Mouse (Mus musculus): ENCODE measurements at regions not wholly inside any gene's neighbourhood (a gene's known extent, or its start where the extent isn't known, plus 50 kb on each side); places are given as distances from the start of the nearest gene placed in this dataset.

DNA sequence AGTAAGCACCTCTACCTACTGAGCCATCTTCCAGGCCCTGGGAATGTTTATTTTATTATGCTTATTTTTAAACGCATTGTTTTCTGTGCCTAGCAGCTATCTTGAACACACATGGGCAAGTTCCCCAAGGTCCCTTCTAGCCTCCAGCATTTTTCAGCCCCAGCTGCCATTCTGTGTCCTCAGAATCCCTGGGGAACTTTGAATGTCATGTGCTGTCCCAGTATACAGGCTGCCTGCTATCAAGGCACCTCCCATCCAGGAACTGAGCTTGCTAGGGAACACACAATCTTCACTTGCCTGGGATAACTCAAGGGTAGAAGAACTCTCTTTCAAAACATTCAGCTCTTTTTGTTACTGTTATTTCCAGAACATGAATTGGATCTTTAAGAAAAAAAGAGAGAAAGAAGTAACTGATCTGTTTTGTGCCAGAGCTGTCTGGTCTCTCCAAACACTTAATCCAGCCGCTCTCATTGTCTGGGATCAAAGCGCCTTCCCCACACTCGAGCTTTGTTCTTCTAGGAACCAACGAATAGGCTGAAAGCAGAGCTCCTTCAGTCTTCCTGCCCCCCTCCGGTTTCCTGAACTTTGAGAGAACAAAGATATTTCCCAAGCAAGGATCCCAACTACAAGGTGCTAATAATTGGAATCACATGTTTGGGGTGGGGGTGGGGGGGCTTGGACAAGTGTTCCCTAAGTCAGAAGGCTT, 657.1 kb upstream of the Cdh11 start:
- DNase-seq, result no peak

DNA sequence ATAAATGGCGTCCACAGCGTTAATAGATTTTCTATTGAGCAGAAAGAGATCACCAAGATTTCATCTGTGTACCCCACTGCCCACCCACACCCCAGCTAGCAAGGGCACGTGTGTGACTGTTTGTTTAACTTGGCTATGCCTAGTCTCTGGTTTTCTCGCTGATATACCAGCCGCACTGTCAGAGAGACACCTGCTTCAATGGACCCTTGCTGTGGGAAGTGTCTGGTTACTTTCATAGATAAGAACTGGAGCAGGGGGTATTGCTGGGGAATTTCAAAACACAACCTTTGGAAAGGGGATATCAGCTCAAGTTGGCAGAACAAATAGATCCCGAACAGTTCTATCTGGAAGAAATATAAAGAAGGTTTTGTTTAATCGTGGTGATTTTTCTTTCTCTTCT, 656.8 kb upstream of the Cdh5 start:
- DNase-seq, result no peak

DNA sequence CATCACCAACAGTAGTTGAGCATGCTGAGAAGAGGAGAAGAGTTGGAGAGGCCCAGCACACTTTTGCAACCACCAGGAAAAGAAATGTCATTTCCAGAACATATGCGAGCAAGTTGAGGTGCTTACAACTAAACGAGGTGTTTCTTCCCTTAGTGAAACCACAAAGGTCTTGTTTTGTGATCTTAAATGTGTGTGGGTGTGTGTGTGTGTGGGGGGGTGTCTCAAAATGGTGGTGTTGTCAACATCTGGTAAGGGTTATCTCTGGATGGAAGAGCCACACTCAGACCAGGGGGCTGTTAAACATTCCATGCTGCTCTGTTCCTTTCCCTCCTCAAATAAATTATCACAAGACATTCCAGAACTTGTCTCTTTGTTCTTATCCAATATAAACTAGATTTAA, 656.0 kb upstream of the Cdh5 start:
- no peak for DNase-seq

DNA sequence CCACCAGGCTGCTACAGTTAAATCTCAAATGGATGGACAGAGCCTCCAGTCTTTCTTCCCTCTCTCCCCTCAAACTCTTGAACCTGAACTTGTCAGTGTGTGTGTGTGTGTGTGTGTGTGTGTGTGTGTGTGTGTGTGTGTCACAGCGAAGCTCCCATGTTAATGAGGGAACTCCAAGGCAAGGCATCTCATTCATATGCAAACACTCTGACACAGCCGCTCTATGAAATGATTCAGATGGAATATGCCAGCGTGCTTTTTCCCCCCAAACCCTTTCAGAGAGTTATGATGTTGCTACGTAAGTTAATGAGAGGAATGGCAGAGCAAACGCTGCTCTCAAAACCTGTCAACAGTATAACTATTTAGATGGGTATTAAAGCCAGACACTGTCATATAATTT, 653.5 kb upstream of the Cdh5 start:
- no peak for DNase-seq

DNA sequence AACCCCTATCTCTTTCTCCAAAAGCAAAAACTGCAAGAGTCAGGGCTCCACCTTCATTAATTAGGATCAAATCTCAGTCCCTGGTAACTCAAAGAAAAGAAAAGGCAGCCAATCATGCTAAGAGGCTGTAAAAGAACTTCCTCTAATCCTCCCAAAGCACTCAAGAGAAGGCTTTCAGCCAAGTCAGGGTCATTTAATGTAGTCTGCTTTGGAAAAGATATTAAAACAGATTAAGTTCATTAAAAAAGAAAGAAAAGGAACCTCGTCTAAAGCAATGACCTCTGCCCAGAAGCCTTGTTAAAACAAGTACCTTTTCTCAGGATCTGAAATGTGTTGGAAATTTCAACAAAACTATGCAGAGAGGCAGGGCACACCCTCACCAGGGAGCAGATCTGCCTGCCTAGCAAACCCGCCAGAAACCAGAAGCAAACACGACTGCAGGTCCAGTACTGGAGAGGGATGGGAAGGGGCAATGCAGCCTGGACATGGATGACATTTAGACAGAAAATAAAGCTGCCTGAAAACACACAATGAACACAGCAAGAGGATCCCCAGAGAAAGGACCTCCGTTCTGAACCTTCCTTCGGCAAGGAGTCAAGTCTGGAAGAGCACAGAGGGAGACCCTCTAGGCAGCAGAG, 649.9 kb upstream of the Cdh5 start:
- no peak for DNase-seq

DNA sequence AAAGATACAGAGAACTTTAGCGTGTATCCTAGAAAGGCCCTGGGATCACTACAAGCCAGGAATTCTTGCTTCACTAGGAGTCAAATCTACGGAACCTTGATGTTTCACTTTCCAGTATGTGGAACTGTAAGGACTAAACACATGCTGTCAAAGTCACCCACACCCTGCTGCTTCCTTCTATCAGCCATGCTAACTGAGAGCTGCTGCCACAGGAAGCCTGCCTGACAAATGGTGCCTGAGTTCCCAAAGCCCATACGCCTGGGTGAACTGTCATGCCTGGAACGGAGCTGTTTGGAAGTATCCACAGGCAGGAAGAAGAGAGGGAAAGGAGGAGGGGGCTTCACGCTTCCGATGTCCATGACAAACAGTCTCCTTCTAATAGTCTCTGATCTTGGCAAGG, 644.2 kb upstream of the Cdh5 start:
- no peak for DNase-seq

DNA sequence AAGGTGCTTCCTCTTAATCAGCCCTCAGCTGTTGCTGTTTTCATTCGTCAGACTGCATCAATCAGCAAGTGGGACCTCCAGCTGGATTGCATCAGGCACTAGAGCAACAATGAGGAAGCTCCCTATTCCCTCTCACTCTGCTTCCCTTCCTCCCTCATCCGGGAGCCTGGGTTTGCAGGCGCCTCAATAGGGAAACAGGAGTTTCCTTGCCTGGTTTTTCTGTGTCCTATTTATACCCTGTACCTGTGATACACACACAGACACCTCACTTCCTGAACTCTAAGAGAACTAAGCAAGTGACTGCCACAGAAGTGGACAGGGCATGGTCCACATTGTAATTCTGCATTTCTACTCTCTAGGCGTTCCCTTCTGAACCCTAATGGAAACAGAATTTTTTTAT, 637.9 kb upstream of the Cdh5 start:
- DNase-seq, result no peak

DNA sequence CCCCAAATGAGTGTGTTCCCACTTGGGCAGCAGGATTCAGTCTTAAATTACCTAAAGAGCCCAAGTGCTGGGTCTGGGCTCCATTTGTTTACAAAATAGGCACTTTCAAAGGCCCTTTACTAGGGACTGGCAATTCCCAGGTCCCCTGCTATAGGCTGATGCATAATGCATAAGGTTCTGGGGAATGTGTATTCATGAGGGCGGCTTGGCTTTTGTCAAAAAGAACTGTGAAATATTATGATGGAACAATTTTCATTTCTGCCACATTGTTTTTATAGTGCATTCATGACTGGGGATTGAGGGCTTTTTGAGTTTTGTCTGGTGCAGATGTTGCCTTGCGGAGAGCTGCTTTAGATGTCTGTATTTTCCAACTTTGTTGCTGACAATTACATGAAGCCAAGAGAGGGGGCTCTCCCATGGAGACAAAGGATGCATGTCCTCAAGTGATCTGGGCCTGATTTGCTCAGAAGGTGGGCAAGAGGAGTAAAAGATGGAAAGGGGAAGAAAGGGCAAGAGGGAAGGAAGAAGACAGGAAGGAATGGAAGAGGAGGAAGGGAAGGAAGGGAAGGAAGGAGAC, 636.6 kb upstream of the Cdh5 start:
- no peak for DNase-seq

DNA sequence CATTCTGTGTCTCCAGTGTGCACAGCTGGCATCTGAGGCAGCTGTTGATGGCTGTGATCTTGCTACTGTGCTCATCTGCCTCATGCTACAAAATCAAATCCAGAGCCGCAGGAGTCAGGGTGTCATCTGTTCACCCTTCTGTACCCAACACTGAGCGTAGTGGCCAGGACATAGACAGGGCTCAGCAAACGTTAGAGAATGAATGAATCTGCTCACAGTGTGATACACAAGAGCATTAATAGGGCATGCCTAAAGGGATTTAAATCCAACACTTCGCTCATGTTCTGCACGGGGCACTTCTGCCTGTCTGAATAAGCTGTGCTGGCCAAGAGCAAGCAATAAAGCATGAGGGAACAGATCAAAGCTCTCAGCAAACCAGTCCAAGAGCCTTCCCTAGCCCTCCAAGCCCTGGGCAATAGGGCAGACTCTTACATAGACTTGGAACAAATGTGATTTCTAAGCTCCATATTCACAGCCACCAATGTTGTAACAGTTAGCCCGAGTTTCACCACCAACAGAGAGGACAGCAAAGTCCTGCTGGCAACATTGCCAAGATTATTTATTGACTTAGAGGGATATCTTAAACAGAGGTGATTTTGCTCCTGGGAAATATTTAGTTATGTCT, 633.8 kb upstream of the Cdh5 start:
- no peak for DNase-seq

DNA sequence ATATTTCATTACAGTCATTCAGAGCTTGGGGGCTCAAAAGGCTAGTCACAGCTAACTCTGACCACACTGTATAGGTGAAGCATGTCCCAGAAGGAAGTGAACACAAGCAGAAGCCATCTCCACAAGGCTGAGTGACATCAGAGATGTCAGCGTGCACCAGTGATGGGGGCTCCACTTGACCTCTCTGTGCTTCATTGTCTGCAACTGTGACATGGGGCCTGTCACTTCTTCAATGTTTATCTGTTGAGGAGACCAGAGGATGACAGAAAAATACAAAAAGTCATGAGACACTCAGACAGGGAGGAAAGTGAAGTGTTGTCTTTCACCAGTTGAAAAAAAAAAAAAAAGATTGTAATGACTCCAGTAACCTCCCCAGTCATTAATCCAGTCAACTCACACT, 632.4 kb upstream of the Cdh5 start:
- no peak for DNase-seq

DNA sequence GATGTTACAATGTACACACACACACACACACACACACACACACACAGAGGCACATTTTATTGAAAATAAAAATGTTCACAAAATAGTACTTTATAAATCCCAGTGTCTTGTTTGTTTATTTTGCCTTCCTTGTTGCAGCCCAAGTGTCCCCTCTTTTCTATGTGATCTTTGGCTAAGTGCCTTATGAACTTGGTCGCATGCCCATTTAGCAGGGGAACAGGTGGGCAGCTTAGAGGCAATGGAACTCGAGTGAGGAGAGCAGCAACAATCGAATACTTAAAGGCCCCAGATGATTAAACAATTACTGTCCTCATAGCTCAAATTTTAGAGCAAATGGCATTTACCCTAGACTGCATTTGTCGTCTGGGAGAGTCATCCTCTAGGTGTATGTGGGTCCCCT, 631.1 kb upstream of the Cdh5 start:
- no peak for DNase-seq

DNA sequence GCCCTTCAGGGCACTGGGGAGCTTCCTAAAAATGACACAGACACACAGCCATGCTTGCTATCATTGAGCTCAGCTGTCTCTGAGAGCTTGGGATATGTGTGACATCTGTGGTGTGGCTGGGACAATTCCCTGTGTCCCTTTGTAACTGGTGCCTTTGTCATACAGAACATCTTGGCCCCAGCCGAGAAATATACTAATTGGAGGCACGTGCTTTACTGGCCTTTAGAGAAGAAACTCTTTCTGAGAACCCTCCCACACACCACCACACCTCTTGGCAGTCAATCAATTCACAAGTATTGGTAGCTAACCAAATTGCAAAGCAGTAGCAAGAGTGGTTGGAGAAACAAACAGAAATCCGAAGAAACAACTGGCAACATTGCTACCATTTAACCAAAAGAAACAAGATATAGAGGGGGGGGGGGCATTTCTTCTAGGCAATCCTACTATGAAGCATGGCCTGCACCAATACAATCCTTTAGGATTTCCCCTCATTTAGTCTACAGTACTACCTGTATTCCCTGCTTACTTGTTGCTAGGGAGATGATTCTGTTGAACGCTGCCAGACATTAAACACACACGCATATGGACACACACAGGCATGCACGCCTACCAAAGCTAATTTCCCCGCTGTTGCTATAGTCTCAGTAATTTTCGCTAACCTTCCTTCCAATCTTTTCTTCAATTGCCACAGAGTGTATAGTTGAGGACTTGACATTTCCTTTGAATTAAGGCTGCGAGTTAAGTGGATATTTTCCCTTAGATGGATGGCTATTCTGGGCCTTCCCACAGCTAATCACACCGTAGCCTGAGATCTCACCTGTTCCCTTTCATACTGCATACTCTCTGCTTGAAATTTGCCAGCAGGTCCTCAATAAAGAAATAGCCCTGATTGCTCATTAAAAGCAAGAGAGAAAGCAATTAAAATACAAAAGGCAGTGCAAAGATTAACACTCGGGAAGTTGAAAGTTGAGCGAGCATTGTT, 625.3 kb upstream of the Cdh5 start:
- no peak for DNase-seq

DNA sequence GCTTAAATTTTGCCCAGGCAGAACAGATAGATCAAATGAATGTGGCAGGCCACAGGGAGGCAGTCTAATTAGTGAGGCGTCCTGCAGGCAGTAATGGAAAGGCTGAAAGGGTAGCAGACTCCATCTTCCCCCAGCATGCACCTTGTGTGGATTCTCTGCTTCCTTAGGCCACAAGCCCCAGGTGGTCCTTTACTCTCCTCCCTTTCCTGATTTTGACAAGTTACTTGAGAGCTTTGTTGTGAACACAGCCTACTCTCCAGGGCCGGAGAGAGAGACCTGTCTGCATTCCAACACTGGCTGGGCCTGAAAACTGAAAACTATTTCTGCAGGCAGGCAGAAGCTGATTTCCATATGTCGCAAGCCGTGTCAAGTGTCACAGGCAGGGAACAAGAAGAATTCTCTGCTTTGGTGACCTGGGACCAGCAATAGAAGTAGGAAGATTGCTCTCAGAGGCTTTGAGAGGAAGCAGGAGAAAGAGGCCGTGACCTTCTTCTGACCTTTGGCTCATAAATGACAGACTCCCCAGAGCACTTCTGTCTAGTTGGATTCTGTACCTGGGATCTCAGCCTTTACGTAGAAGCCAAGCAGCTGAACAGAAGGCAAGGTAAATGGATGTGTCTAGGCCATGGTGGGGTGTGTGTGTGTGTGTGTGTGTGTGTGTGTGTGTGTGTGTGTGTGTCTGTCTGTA, 619.2 kb upstream of the Cdh5 start:
- DNase-seq, result no peak

DNA sequence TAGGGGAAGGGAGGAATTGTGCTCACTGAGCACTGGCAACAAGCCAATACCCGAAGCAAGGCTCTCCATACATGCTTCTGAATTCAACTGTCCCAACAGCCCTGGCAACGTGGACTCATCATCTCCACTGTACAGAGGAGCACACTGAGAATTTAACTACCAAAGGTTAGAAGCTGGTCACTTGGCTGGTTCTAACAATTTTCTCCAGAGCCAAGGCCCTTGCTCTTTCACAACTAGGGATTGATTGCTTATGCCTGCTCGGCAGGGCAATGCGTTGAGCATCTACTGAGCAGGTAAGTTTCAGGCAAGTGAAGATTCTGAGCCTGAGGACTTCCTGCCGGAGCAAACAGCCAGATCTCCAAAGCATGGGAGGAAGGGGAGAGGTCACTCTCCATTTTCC, 616.0 kb upstream of the Cdh5 start:
- no peak for DNase-seq

DNA sequence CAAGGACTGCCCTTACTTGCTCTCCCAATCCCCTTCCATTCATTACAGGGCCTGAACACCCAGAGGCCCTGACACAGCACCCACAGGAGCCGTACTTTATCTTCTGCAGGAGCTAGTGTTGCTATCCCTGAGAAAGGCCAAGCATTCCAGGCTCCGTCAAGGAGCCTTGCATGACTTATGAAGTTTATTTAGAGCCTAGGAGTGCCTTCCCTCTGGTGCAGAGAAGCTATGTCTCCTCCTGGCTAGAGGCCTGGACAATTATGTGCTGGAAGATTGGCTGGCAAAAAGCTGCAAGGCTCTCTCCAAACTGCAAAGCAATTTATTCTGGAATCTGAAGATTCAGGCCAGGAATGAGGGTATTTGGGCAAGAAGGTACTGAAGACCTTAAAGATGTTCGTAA, 612.0 kb upstream of the Cdh5 start:
- DNase-seq, result no peak

DNA sequence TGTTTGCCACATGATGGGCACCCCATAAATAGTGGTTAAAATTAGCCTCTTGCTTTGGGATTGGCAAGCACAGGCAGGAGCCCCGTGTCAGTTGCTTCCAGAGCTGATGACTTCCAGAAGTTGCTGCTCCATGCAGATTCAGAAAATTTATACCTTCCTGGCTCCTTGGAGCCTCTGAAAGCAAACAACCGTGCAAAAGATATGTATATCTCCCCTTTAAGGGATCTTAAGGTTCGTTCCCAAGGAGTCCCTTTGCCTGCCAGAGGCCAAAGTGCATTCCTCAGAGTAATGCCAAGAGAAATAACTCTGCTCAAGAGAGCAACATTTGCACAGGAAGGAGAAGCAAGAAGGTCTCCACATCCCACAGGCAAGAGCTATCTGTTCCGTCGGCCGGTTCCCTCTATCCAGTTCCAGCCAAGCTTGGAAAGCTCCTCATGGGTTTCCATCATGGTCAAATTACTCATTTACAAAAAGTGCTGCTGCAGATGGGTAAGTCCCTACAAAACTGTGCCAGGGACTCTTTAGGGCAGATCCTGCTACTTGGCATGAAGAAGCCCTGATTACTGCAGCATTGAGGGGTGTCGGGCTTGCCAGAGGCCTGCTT, 608.4 kb upstream of the Cdh5 start:
- DNase-seq, result no peak

DNA sequence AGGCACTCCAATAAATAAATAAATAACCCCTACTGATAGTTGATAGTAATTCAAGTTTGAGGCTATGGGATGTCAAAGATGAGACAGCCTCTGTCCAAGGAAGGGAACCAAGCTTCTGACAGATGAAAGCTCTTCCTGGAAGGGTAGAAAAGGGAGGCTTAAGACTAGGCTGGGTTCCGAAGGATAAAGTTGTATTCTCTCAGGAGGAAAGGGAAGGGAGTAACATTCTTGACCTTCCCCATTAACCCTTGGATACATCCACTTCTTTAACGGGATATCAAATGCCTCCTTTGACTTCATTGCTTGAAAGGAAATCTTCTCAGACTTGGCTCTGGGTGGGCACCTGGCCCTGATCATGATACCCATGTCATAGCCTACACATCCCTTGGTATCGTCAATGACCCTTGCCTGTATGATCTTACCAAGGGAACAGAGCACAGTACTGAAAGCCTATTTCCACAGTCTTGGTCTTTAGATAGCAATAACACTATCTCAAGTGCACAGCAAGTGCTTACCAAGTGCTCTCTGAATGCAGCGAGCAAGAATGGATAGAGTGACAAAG, 607.4 kb upstream of the Cdh5 start:
- no peak for DNase-seq

DNA sequence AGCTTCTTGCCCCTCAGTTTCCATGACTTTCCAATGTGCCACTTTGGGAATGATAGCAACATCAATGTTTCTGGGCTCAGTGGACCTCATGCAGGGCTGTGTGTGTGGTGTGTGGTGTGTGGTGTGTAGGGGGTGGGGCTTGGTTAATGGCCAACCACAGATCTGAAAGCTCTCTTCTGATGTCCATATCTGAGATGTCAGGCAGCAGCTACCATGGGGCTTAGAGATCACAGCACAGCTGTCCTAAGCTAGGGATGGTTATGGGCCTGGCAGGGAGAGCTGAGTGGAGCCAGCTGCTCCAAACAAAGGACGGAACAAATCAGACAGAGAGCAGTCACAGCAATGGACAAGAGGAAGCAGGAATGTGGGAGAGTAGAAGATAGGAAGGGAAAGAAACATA, 606.8 kb upstream of the Cdh5 start:
- no peak for DNase-seq

DNA sequence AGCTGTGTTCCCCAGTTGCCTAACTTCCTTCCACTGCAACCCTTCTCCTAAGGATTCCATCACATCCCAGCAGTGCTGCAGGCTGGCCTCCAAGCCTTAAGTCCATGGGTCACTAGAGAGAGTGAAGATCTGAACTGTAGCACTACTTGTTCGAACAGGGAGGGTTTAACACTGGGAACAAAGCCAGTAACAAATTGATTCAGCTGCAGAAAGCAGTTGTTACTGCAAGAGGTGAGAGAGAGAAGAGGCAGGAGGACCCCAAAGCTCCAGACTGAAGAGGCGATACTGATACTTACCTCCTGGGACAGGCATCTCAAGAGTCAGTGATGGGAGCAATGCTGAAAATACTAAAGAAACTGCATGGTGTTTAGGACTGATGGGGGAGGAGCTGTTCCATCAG, 600.1 kb upstream of the Cdh5 start:
- DNase-seq, result no peak

DNA sequence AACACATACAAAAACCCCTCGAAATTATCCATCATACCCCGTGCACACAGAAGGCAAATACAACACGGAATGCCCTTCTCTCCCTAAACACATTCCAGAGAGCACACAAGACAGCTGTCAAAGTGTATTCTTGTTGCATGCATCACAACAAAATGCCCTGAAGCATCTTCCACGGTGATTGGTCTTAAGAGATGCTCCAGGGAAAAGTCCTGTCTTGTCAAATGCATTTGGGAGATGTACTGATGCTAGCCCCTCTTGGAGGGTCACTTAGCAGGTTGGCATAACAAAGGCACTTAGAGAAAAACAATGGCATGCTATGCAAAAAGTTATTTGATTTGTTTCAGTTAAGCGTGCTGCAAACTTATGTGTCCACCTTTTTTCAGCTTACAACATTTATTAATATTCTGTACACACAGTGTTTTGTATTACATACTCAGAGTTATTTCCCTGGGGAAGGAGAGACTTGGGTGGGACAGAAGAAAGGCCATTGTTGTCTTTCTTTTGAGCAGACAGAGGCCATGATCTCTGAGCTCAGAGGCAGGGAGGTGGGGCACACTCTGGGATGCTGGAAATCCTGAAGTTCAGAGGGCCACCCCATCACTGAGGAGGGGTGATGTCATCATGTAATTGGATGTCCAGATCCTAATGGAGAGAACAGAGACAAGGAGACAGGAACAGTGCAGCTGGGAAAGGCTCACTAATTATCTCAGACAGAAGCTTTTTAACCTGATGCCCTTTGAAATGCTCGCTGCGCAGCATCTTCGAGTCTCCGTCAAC, 598.2 kb upstream of the Cdh5 start:
- no peak for DNase-seq

DNA sequence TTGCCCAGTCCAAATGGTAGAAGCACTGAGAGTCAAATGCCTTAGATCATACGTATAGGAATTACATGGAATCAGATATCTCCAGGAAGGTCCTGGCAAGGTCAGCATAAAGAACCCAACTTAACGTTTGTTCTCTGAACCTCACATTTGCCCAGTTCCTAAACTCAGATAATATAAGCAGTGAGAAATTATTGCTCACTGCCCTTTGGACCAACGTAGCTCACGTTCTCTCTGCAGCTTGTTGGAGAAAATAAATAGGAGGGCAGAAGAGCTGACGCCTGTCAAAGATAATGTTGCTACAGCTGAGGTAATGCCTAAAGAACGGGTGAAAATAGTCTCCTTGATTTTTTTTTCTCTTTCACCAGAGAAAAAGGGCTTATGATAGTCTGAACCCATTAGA, 595.1 kb upstream of the Cdh5 start:
- DNase-seq, result no peak
